Mouse (Mus musculus) neural tube, embryonic 14.5 days (tissue): ENCODE data around the gene Krt90. TPM values are rescaled to one million over a fixed set of nuclear protein-coding genes. Genes with fewer than 3 reads are reported as not detected.
A peak's percentile ranks its signal among the peaks of the same experiment; 100 is the strongest.

Source experiments
- ATAC-seq: fragments of 200-750 bp; cut with Nextera tagmentation; 2 replicates; pipeline ENCODE4 v1.8.0; 2017; ENCODE audit warnings: low read depth, mild to moderate bottlenecking, moderate TSS enrichment, moderate library complexity
- H3K27ac ChIP-seq: fragments of 300-500 bp; sonication (generic); 2 replicates; pipeline ENCODE4 v1.5.1; 2014; ENCODE audit warnings: low read depth, mild to moderate bottlenecking, control low read depth, low read length, moderate library complexity, mixed read lengths
- H3K27me3 ChIP-seq: fragments of 300-500 bp; sonication (generic); 2 replicates; pipeline ENCODE4 v1.6.1; 2014; ENCODE audit warnings: low read length; ENCODE audit not compliant: control insufficient read depth, insufficient read depth
- H3K36me3 ChIP-seq: fragments of 300-500 bp; sonication (generic); 2 replicates; pipeline ENCODE4 v1.6.1; 2014; ENCODE audit warnings: low read length, mixed read lengths; ENCODE audit not compliant: control insufficient read depth, insufficient read depth
- H3K4me1 ChIP-seq: fragments of 300-500 bp; sonication (generic); 2 replicates; pipeline ENCODE4 v1.6.1; 2014; ENCODE audit warnings: low read length; ENCODE audit not compliant: control insufficient read depth, insufficient read depth
- H3K4me2 ChIP-seq: fragments of 300-500 bp; sonication (generic); 2 replicates; pipeline ENCODE4 v1.6.1; 2014; ENCODE audit warnings: mild to moderate bottlenecking, low read depth, low read length, control low read depth
- H3K4me3 ChIP-seq: fragments of 300-500 bp; sonication (generic); 2 replicates; pipeline ENCODE4 v1.5.1; 2014; ENCODE audit warnings: low read depth, low read length, control low read depth, mixed read lengths
- H3K9ac ChIP-seq: fragments of 300-500 bp; sonication (generic); replicated peaks from 2 replicates; pipeline ENCODE4 v1.6.1; 2014; ENCODE audit warnings: low read depth, mild to moderate bottlenecking, control low read depth, low read length, mixed read lengths
- H3K9me3 ChIP-seq: fragments of 300-500 bp; sonication (generic); 2 replicates; pipeline ENCODE4 v1.6.1; 2016; ENCODE audit warnings: low read length; ENCODE audit not compliant: control insufficient read depth
- WGBS: fragments of 180-500 bp; shearing (Covaris S2); extraction: QIAGEN DNeasy Blood & Tissue Kit; methylation state at CpG from one replicate; pipeline ENCODE4 v1.1.7; 2014; 5-methylcytosine and 5-hydroxymethylcytosine counted together
- polyA plus RNA-seq: library from polyadenylated mRNA; unstranded; fragments of >200 nt; fragmentation: Nextera tagmentation; extraction: Ambion mirVana; gene quantifications from 2 replicates; pipeline ENCODE4 v1.2.1, GENCODE M21; 2014

Krt90 gene
- polyA plus RNA-seq, 1 experiment from 2014 or later = 0.13 TPM

- H3K27ac ChIP-seq = no peak overlapping the region
- H3K4me1 ChIP-seq = no peaks in the 10 kb centered on the region
- H3K9ac ChIP-seq = no peak overlapping the region
- H3K9me3 ChIP-seq = no peaks in the 10 kb centered on the region
- no peaks in the 10 kb centered on the region for H3K36me3 ChIP-seq
- no peak overlapping the region for H3K4me3 ChIP-seq
- H3K27me3 ChIP-seq = no peaks in the 10 kb centered on the region
- no peak for ATAC-seq
- 2% methylated on average over 7 of the region's 7 CpGs for WGBS
- no peak overlapping the region for H3K4me2 ChIP-seq
Measured at GRCm38 (mm10) chr15:101558034-101558646, 4.6 kb downstream of the Krt90 start.

DNA sequence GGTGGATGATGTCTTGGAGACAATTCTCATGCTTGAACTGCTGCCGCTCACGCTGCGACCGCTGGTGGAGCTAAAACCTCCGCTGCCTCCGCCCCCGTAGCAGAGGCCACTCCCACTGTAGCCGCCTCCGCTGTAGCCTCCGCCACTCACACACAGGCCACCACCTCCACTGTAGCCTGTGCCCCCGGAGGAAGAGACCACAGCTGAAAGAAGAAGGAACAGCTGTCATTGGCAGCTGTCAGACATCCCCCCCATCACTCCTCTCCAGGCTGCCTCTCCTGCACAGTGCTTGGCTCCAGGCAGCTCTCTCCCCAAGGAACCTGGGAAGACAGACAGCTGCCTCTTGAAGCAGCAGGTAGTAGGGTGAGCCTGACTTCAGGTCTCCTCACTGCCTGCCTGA lies 9.6 kb downstream of the Krt90 start:
- Histone ChIP-seq H3K4me2 (peak overlapping the region; percentile 15; the same call in 1 of the 2 replicates), H3K4me1 (no peaks in the 10 kb centered on the region), H3K27ac (no peak overlapping the region), H3K9ac (no peak overlapping the region), H3K27me3 (no peaks in the 10 kb centered on the region), H3K4me3 (no peak overlapping the region), H3K9me3 (no peaks in the 10 kb centered on the region), H3K36me3 (no peaks in the 10 kb centered on the region)
- WGBS = 0% methylated on average over 11 of the region's 11 CpGs
- ATAC-seq = peak; percentile 69; the same call in 1 of the 2 replicates

GRCm38 (mm10) chr15:101552188-101552587 lies 10.6 kb downstream of the Krt90 start:
- H3K27me3 ChIP-seq = no peaks in the 10 kb centered on the region
- no peak overlapping the region for H3K9ac ChIP-seq
- no peak for ATAC-seq
- H3K4me1 ChIP-seq = no peaks in the 10 kb centered on the region
- H3K4me3 ChIP-seq = no peak overlapping the region
- no peaks in the 10 kb centered on the region for H3K36me3 ChIP-seq
- 74% methylated on average over 8 of the region's 8 CpGs for WGBS
- H3K9me3 ChIP-seq = no peaks in the 10 kb centered on the region
- H3K27ac ChIP-seq = no peak overlapping the region
- no peak overlapping the region for H3K4me2 ChIP-seq

- no peak within 1 kb of the TSS for H3K27ac ChIP-seq
- no peaks in the 10 kb centered on the region for H3K4me1 ChIP-seq
- H3K4me3 ChIP-seq = no peak within 1 kb of the TSS
- ATAC-seq = no peak
- no peaks in the 10 kb centered on the region for H3K27me3 ChIP-seq
- no peaks in the 10 kb centered on the region for H3K9me3 ChIP-seq
- H3K36me3 ChIP-seq = no peaks in the 10 kb centered on the region
- H3K4me2 ChIP-seq = no peak within 1 kb of the TSS
- H3K9ac ChIP-seq = no peak within 1 kb of the TSS
- WGBS = 37% methylated on average over 7 of the region's 7 CpGs
Measured at GRCm38 (mm10) chr15:101550567-101550966, 12.2 kb downstream of the Krt90 start, which contains the start of gene Krt82. Gene Krt82, minus strand, starts transcription at chr15:101550667.

DNA sequence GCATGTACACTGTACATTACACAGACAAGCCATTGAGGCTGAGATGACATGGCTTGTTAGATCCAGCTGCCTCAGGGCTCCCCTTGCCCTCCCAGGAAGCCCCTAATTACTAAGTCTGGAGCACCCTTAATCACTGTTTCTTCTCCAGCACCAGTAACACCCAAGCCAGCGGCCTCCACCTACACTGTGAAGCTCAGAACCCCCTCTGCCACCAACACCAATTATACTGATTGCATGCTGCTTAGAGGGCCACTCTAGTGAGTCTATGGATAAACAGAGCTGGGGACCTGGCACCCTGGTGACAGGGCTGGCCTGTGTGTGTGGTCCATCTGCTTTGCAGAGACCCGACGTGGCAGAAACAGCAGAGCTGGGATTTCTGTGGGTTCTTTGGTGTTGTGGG lies 18.3 kb downstream of the Krt90 start:
- Histone ChIP-seq H3K9ac (no peak overlapping the region), H3K4me2 (no peak overlapping the region), H3K27ac (no peak overlapping the region), H3K9me3 (no peaks in the 10 kb centered on the region), H3K27me3 (no peaks in the 10 kb centered on the region), H3K4me1 (no peaks in the 10 kb centered on the region), H3K36me3 (no peaks in the 10 kb centered on the region), H3K4me3 (no peak overlapping the region)
- WGBS = 67% methylated on average over 3 of the region's 3 CpGs
- ATAC-seq = no peak

DNA sequence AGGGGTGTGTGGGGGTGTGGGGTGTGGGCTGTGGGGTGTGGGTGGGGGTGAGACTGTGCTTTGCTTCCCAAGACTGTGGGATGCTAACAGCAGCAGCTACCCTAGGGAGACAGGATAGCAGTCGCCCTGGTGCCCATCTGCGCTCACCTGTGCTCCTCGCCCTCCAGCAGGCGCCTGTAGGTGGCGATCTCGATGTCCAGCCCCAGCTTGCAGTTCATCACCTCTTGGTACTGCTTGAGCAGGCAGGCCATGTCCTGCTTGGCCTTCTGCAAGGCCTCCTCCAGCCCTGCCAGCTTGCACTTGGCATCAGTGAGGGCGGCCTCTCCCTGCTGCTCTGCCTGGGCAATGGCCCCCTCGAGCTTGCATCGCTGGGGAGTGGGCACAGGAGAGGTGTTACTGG lies 20.2 kb downstream of the Krt90 start:
- no peak overlapping the region for H3K27ac ChIP-seq
- H3K4me2 ChIP-seq = no peak overlapping the region
- no peaks in the 10 kb centered on the region for H3K4me1 ChIP-seq
- H3K36me3 ChIP-seq = no peaks in the 10 kb centered on the region
- H3K27me3 ChIP-seq = no peaks in the 10 kb centered on the region
- no peak overlapping the region for H3K4me3 ChIP-seq
- 60% methylated on average over 9 of the region's 9 CpGs for WGBS
- no peaks in the 10 kb centered on the region for H3K9me3 ChIP-seq
- H3K9ac ChIP-seq = no peak overlapping the region
- no peak for ATAC-seq

DNA sequence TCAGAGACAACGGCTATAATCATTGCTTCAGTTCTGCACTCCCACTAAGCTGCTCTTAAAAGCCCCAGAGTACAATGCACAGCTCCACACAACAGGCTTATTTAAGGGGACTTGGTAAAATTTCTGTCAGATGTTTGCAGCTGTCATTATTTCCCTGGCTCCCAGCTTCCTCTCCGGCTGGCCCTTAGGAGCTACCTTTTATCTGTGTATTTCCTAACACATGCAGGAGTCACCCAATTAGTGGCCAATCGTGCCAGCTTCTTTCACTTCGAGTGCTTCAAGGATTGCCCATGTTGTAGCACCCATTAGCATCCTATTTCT lies 24.2 kb downstream of the Krt90 start:
- Histone ChIP-seq H3K27ac (no peak overlapping the region), H3K9ac (no peak overlapping the region), H3K4me3 (no peak overlapping the region), H3K4me1 (no peaks in the 10 kb centered on the region), H3K4me2 (no peak overlapping the region), H3K9me3 (no peaks in the 10 kb centered on the region), H3K36me3 (no peaks in the 10 kb centered on the region), H3K27me3 (no peaks in the 10 kb centered on the region)
- 55% methylated on average over 4 of the region's 4 CpGs for whole genome bisulfite sequencing
- no peak for ATAC-seq

DNA sequence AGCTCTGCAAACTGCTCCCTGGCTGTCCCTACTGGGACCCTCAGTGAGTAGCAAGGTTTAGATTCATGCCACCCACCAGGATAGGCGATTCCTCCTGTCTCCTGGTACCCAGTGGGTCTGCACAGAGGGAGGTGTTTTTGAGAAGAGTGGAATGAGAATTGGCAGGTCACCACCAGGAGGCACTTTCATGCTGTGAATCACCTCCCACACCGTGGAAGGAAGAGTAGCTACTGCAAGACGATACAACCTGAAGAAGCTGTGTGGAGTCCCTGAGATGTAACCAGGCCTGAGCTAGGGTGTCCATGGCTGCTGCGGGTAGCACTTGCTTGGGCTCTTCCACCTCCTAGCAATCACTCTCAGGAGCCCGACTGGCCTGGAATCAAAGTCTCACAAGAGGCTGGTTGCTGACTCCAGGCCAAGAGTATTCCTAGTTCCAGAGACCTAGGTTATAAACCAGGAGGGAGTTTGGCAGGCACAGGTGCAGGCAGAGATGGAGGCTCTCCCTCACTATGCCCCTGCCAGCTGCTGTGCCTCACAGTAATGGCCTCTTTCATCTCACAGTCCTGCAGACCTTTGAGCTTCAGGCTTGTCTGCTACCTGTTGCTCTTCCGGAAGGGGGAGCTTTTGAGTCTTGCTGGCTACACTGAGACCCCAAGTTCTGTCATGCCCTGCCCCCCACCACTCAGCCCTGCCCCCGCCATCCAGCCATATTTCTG lies 24.7 kb downstream of the Krt90 start:
- H3K4me3 ChIP-seq = no peak overlapping the region
- H3K4me1 ChIP-seq = no peaks in the 10 kb centered on the region
- no peak overlapping the region for H3K4me2 ChIP-seq
- H3K27me3 ChIP-seq = no peaks in the 10 kb centered on the region
- no peaks in the 10 kb centered on the region for H3K9me3 ChIP-seq
- H3K36me3 ChIP-seq = no peaks in the 10 kb centered on the region
- no peak for ATAC-seq
- H3K27ac ChIP-seq = no peak overlapping the region
- no peak overlapping the region for H3K9ac ChIP-seq
- 40% methylated on average over 7 of the region's 7 CpGs for WGBS

- Histone ChIP-seq H3K4me2 (no peak overlapping the region), H3K27ac (no peak overlapping the region), H3K27me3 (no peaks in the 10 kb centered on the region), H3K4me3 (no peak overlapping the region), H3K9ac (no peak overlapping the region), H3K9me3 (no peaks in the 10 kb centered on the region), H3K36me3 (no peaks in the 10 kb centered on the region), H3K4me1 (no peaks in the 10 kb centered on the region)
- ATAC-seq = peak; percentile 58; the same call in 1 of the 2 replicates
- 63% methylated on average over 9 of the region's 9 CpGs for WGBS
Measured at GRCm38 (mm10) chr15:101536054-101536850, 26.5 kb downstream of the Krt90 start.
